Mouse (Mus musculus) gastrocnemius, postnatal 25 days (tissue): ENCODE data around the gene Aph1c. TPM values are rescaled to one million over a fixed set of nuclear protein-coding genes. Genes with fewer than 3 reads are reported as not detected.
"Not testable (repeated sequence)": the region's sequence is repeated elsewhere in the genome, so short reads cannot be mapped to it uniquely, and the experiment has no call there.

Source experiments
- DNase-seq: peaks from one replicate; pipeline ENCODE4 v3.0.0; 2022
- total RNA-seq, 2 experiments: library from RNA; stranded (reverse); gene quantifications; 1 replicate in 1 of 2; 2 replicates in 1 of 2; pipeline ENCODE4 v1.2.3; 2021

The Aph1c gene
- total RNA-seq, 2 experiments from 2014 or later: 0.54 to 1.3 TPM

- no peak for DNase-seq
These were observed 2.1 kb downstream of the Aph1c start for GRCm38 (mm10) chr9:66832366-66832908.

- no peak for DNase-seq
These were observed 8.5 kb downstream of the Aph1c start for GRCm38 (mm10) chr9:66825990-66826389.

GRCm38 (mm10) chr9:66822255-66822654, 12.3 kb downstream of the Aph1c start:
- not testable (repeated sequence) for DNase-seq

- no peak for DNase-seq
These were observed 13.5 kb downstream of the Aph1c start for GRCm38 (mm10) chr9:66820996-66821395.

- no peak for DNase-seq
These were observed 21.1 kb downstream of the Aph1c start for GRCm38 (mm10) chr9:66813392-66813791.

- DNase-seq: not testable (repeated sequence)
These were observed 28.6 kb downstream of the Aph1c start for GRCm38 (mm10) chr9:66805951-66806350.

- DNase-seq: no peak
These were observed 32.6 kb downstream of the Aph1c start for GRCm38 (mm10) chr9:66801947-66802346.

- DNase-seq: no peak
These were observed 37.8 kb downstream of the Aph1c start, which contains the start of gene Gm10647 for GRCm38 (mm10) chr9:66796739-66797138. Gene Gm10647 (plus strand): TSS chr9:66797039.

GRCm38 (mm10) chr9:66795464-66796324, 38.8 kb downstream of the Aph1c start, which contains the start of gene Aph1b:
Gene Aph1b (minus strand): TSS chr9:66795490.
- peak; percentile 98 for DNase-seq

- no peak for DNase-seq
These were observed 39.7 kb downstream of the Aph1c start for GRCm38 (mm10) chr9:66794629-66795463.

GRCm38 (mm10) chr9:66787821-66788220, 46.7 kb downstream of the Aph1c start:
- DNase-seq: no peak

GRCm38 (mm10) chr9:66784552-66784951, 50.0 kb downstream of the Aph1c start:
- not testable (repeated sequence) for DNase-seq

- no peak for DNase-seq
These were observed 63.8 kb downstream of the Aph1c start for GRCm38 (mm10) chr9:66770701-66771100.

GRCm38 (mm10) chr9:66769275-66769674, 65.3 kb downstream of the Aph1c start:
- no peak for DNase-seq

GRCm38 (mm10) chr9:66768721-66769120, 65.8 kb downstream of the Aph1c start:
- no peak for DNase-seq

Other genes with a start within 250 kb of the Aph1c start
- 10 to 100 TPM; 12.8 to 15.4 TPM for gene Usp3, start 241.6 kb downstream of the Aph1c start, total RNA-seq
- gene Car12, start 121.0 kb downstream of the Aph1c start, total RNA-seq: under 1 TPM; 0.08 to 0.19 TPM
- 1 to 10 TPM; 1.6 to 3.1 TPM for gene Aph1b, start 39.2 kb downstream of the Aph1c start, total RNA-seq
- gene Gm10647, start 37.7 kb downstream of the Aph1c start, total RNA-seq: under 1 TPM in 1 of 2 experiments, not detected in 1; 0.35 TPM
- gene Rab8b, start 85.0 kb upstream of the Aph1c start, total RNA-seq: 1 to 10 TPM; 5.0 to 6.1 TPM
- 100 to 1,000 TPM; 198 to 200 TPM for gene Rps27l, start 111.4 kb upstream of the Aph1c start, total RNA-seq
- gene Lactb, start 140.8 kb upstream of the Aph1c start, total RNA-seq: 10 to 100 TPM; 17.8 to 19.5 TPM
- over 10,000 TPM; 20,359 to 26,033 TPM for gene Tpm1, start 214.7 kb upstream of the Aph1c start, total RNA-seq